Mouse (Mus musculus): ENCODE measurements around the gene Pde6h. TPM values are rescaled to one million over a fixed set of nuclear protein-coding genes. Genes with fewer than 3 reads are reported as not detected.

The Pde6h gene
- total RNA-seq, 4 experiments from 2014 or later, result 0.14 TPM; not detected in 3

Other genes starting within 250 kb of the Pde6h start
- gene Gucy2c, start 142.1 kb upstream of the Pde6h start, total RNA-seq (2022), result under 1 TPM in 1 of 4 experiments, not detected in 3; 0.09 TPM
- 10 to 100 TPM; 11.5 to 15.1 (median 12.4) TPM for gene Hist4h4, start 119.4 kb upstream of the Pde6h start, total RNA-seq (2022)
- 100 to 1,000 TPM in 3 of 4 experiments, 10 to 100 TPM in 1; 81.8 to 292 (median 145) TPM for gene H2afj, start 115.6 kb upstream of the Pde6h start, total RNA-seq (2022)
- 1 to 10 TPM in 1 of 4 experiments, under 1 TPM in 3; 0.51 to 1.3 (median 0.97) TPM for gene BC049715, start 96.2 kb upstream of the Pde6h start, total RNA-seq (2022)
- gene Wbp11, start 95.6 kb upstream of the Pde6h start, total RNA-seq (2022), result 100 to 1,000 TPM in 1 of 4 experiments, 10 to 100 TPM in 3; 75.0 to 108 (median 79.2) TPM
- under 1 TPM in 2 of 4 experiments, not detected in 2; 0.23 to 0.28 TPM for gene Smco3, start 88.4 kb upstream of the Pde6h start, total RNA-seq (2022)
- 1 to 10 TPM; 5.3 to 7.9 (median 7.2) TPM for gene Art4, start 66.1 kb upstream of the Pde6h start, total RNA-seq (2022)
- 100 to 1,000 TPM; 174 to 284 (median 210) TPM for gene Mgp, start 48.0 kb upstream of the Pde6h start, total RNA-seq (2022)
- under 1 TPM in 1 of 4 experiments, not detected in 3; 0.28 TPM for gene Erp27, start 1.7 kb upstream of the Pde6h start, total RNA-seq (2022)
- gene Arhgdib, start 18.1 kb downstream of the Pde6h start, total RNA-seq (2022), result 10 to 100 TPM; 20.7 to 30.5 (median 28.0) TPM
- 100 to 1,000 TPM; 112 to 256 (median 151) TPM for gene Rerg, start 246.7 kb downstream of the Pde6h start, total RNA-seq (2022)

Measured in adrenal gland, adult 8-10 months (tissue).